Mouse (Mus musculus) retina, postnatal 1 day (tissue): Measurements from ENCODE around the gene Gcnt3.
A peak's percentile ranks its signal among the peaks of the same experiment; 100 is the strongest.
"Not testable (repeated sequence)": the region's sequence is repeated elsewhere in the genome, so short reads cannot be mapped to it uniquely, and the experiment has no call there.

Experiments
- DNase-seq: peaks from one replicate; pipeline ENCODE4 v3.0.0-alpha.2; 2012

Gene Gcnt3

GRCm38 (mm10) chr9:70042137-70042536 lies 4.2 kb upstream of the Gcnt3 start:
- DNase-seq: no peak

GRCm38 (mm10) chr9:70040570-70040969 lies 2.7 kb upstream of the Gcnt3 start:
- DNase-seq: no peak

GRCm38 (mm10) chr9:70039597-70040385 lies 1.9 kb upstream of the Gcnt3 start:
- DNase-seq: peak; percentile 22

- DNase-seq: no peak
Measured at GRCm38 (mm10) chr9:70036646-70037045, 1.2 kb downstream of the Gcnt3 start.

- DNase-seq: no peak
Measured at GRCm38 (mm10) chr9:70034702-70035101, 3.2 kb downstream of the Gcnt3 start.

- DNase-seq: no peak
Measured at GRCm38 (mm10) chr9:70033056-70033455, 4.8 kb downstream of the Gcnt3 start.

- DNase-seq: no peak
Measured at GRCm38 (mm10) chr9:70032167-70032566, 5.7 kb downstream of the Gcnt3 start.

- no peak for DNase-seq
Measured at GRCm38 (mm10) chr9:70025365-70026012, 12.4 kb downstream of the Gcnt3 start.

- no peak for DNase-seq
Measured at GRCm38 (mm10) chr9:70024648-70025047, 13.2 kb downstream of the Gcnt3 start.

GRCm38 (mm10) chr9:70023615-70024014 lies 14.3 kb downstream of the Gcnt3 start:
- not testable (repeated sequence) for DNase-seq

GRCm38 (mm10) chr9:70022083-70022482 lies 15.8 kb downstream of the Gcnt3 start:
- DNase-seq: no peak

- no peak for DNase-seq
Measured at GRCm38 (mm10) chr9:70021610-70022009, 16.3 kb downstream of the Gcnt3 start.

GRCm38 (mm10) chr9:70018879-70019278 lies 19.0 kb downstream of the Gcnt3 start:
- peak; percentile 45 for DNase-seq

- DNase-seq: no peak
Measured at GRCm38 (mm10) chr9:70015632-70016031, 22.3 kb downstream of the Gcnt3 start.

GRCm38 (mm10) chr9:70012408-70012901 lies 25.4 kb downstream of the Gcnt3 start, which contains the start of gene Gtf2a2:
Gene Gtf2a2, plus strand, starts transcription at chr9:70012550.
- peak; percentile 94 for DNase-seq

- DNase-seq: no peak
Measured at GRCm38 (mm10) chr9:70011537-70012407, 26.1 kb downstream of the Gcnt3 start.

- DNase-seq: no peak
Measured at GRCm38 (mm10) chr9:70010781-70011473, 27.0 kb downstream of the Gcnt3 start.

- no peak for DNase-seq
Measured at GRCm38 (mm10) chr9:70009754-70010304, 28.1 kb downstream of the Gcnt3 start.

GRCm38 (mm10) chr9:70007506-70008248 lies 30.2 kb downstream of the Gcnt3 start:
- DNase-seq: no peak

GRCm38 (mm10) chr9:70006984-70007383 lies 30.9 kb downstream of the Gcnt3 start:
- no peak for DNase-seq

- DNase-seq: no peak
Measured at GRCm38 (mm10) chr9:70003516-70003915, 34.4 kb downstream of the Gcnt3 start.
